Mouse (Mus musculus) megakaryocyte, embryonic 14.5 days (primary cell): ENCODE data around the gene Opcml.

Source experiments
- FLI1 ChIP-seq: IDR thresholded peaks from 2 replicates; pipeline ENCODE4 v1.6.1; 2012; ENCODE audit warnings: low read length, inconsistent platforms, mixed read lengths
- GATA1 ChIP-seq: IDR thresholded peaks from 3 replicates; pipeline ENCODE4 v1.6.1; 2012; ENCODE audit warnings: mixed read lengths, low read length, inconsistent platforms, borderline replicate concordance

DNA sequence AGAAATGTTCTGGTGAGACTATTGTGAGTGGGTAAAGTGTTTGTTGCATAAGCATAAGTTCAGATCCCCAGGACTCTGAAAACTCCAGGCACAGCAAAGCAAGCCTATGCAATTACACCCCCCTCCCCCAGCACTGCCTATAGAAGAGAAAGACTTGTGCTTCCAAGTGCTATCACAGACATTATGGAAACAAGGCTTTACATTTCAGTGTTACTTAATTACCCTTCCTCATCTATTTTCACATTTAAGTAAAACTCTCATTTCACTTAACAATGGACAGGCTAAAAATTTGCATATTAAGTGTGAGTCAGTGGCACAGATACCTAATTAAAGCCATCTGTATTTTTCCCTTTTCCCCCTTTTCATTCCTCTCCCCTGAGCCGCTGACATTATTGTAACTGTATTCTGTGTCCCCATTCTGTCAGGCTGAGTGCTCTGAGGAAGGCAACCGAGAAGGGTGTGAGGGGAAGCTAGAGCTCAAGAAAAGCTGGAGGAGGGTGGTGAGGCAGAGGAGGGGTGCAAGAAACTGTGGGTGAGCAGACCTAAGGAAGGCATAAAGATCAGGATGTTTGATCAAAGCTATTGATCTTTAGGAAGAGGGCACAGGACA is 1055.5 kb downstream of the Opcml start:
- TF ChIP-seq GATA1 (no peak), FLI1 (no peak)
